Mouse (Mus musculus) layer of hippocampus, postnatal 10 days (tissue): ENCODE measurements around the gene Fgfr2. TPM values are rescaled to one million over a fixed set of nuclear protein-coding genes. Genes with fewer than 3 reads are reported as not detected.
"Not testable (repeated sequence)": the region's sequence is repeated elsewhere in the genome, so short reads cannot be mapped to it uniquely, and the experiment has no call there.

ENCODE experiments used
- DNase-seq, 2 experiments: peaks; one replicate each; pipeline ENCODE4 v3.0.0; 2021; ENCODE audit warnings: low spot score in 2 of 2
- total RNA-seq, 2 experiments: library from RNA; stranded (reverse); gene quantifications; 2 replicates each; pipeline ENCODE4 v1.2.3; 2021

Fgfr2 gene
- total RNA-seq, 2 experiments from 2014 or later: 35.6 to 48.3 TPM

DNA sequence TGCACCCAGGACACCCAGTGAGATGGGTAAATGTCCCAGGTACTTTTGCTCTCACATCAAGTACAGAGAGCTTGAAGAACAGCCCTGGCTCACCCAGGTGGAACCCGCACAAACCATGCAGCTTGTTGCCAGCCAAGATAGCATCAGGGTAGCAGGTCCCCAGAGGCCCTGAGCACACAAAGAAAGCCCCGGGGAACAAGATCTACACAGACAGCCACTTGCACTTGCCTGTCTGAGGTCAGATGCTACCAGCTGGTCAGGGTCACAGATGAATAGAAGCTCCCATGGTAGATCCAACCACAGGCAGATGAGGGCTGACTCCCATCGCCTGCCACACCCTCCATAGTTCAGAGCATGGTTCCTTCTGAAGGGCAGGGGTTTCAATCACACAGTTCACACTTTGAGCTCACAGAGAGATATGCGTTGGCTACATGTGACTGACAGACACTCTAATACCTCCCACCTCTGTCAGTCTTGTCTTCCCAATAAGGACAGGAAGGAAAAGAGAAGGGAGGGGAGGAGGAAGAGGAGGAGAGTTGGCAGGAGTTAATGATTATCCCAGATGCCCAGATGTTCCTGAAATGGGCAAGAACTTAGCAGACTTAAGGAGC lies 642.3 kb downstream of the Fgfr2 start:
- DNase-seq: no peak

DNA sequence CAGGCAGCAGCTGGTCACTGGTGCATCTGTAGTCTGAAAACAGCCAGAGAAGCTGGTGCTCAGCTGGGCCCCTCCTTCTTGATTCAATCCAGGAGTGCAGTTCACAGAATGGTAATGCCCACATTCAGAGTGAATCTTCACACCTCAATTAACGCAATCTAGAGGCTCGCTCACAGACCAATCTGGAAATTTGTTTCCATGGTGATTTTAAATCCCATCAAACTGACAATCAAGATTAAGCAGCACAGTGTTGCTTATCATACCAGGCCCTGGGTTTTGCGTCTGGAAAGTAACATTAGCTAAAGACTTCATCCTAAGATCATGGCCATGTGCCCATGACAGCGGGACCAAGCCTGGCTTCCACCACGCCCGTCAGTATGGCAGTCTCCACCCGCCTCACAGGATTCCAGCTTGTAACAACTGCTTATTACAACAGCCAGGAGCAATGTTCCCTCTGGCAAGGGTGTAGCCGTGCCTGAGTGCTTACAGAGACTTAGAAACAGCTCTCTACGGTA lies 644.8 kb downstream of the Fgfr2 start:
- DNase-seq: peak; percentile 27 to 34

DNA sequence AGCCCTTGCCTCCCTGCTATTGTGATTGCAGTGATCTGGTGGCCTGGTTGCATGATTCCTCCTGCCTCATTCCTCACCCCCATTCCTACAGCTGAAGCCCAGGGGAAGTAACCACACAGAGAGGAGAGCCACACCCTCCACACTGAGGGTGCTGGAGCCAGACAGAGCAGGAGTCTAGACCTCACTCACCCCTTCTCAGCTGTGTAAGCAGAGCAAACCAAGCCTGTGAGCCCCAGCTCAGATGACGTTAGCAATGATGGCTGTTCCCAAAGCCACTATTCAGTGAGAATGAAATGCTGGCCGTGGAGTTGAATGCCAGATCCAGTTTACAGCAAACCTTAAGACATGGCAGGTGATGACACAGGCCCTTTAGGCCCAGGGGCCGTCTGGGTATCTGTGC lies 645.4 kb downstream of the Fgfr2 start:
- no peak for DNase-seq

DNA sequence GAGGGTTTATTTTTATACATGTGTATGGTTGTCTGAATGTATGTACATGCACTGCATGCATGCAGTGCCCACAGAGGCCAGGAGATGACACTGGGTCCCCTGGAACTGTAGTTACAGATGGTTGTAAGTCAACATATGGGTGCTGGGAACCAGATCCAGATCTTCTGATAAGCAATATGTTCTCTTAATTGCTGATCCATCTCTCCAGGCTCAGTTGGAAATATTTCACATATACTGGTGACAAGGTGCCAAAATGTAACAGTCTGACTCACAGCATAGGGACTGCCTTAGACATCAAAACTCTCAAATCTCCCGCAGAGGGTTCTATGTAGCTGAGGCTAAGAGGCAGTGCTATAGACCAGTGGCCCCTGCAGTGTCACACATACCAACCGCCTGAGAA lies 646.7 kb downstream of the Fgfr2 start:
- DNase-seq: no peak

DNA sequence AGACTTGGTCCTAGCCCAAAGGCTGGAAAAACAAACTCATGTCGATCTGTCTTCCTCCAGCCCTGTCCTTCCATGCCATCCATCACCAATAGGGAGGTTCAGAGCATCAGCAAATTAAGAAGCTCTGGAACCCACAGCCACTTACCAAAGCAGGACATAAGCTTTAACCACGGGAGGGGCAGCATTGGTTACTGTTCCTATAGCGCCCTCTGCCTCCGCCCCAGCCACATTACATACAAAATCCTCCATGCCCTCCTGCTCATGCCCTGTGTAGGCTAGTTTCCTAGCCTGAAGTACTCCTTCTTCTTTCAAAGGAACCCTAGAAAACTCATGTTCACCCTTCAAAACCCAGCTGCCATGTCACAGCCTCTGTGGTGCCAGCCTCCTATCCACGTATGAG lies 648.1 kb downstream of the Fgfr2 start:
- DNase-seq: peak; percentile 69 to 72

DNA sequence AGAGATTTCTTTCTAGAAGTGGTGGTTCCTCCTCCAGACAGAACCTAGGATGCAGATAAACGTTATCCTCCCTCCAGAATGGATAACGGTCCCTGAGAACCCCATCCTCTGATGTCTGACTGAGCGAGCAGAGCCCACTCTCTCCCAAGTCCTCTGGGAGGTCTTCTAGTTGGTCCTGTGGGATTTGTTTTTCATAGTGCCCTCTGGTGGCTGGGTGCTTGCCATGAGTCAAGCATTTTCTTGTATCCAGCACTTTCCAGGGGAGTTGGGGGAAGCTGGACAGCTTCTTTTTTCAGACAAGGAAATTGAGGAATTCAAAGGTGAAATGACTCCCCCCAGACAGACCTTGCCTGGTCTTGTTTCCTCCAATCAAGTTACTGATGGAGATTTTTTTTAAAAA lies 651.8 kb downstream of the Fgfr2 start:
- peak; percentile 54 to 68 for DNase-seq

DNA sequence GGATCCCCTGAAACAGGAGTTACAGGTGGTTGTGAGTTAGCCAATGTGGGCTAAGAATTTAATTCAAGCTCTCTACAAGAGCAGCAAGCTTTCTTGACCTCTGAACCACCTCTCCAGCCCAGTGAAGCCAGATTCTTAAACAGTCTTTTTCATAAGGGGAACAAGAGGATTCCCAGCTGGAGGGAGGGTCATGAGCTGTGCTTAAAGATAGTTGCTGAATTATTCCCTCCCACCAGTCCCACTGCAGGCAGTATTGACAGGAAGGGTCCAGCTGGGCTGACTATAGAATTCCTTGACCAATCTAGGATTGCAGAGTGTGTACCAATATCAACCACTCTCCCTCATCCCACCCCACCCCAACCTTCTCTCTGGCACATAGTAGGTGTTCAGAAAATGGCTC lies 654.8 kb downstream of the Fgfr2 start:
- no peak for DNase-seq

DNA sequence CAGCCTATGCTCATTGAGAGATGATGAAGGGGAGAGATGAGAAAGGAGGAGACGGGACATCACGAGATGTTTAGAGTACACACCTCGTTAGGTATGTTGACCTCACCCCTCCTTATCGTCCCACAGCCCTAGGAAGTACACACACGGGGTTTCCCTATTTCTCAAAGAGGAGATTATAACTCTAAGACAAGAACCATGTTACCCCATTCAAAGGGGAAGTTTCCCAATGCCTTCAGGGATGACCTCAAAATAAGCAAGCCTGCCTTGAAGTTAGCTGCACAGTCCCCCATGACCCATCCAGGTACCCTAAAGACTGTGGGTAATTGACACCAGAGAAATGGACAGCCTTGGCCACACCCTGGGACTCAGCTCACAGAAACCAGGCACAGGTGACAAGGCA lies 657.3 kb downstream of the Fgfr2 start:
- no peak for DNase-seq

DNA sequence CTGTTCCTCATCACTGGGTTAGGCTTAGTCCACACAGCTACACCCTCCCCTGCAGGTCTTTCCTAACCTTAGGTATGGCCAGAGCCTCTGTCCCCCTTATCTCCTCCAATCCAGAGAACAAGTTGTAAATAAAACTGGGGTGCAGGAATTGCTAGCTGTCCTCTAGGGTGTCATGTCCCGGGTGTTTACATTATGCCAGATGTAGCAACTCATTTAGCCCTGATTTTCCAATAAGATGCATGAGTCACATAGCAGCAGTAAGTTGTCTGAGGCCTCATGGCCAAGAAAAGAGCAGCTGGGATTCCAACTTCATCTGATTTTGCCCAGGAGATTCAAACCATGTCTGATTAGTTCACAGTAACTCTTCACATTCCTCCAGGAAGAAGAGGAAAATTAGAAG lies 658.3 kb downstream of the Fgfr2 start:
- DNase-seq: no peak

DNA sequence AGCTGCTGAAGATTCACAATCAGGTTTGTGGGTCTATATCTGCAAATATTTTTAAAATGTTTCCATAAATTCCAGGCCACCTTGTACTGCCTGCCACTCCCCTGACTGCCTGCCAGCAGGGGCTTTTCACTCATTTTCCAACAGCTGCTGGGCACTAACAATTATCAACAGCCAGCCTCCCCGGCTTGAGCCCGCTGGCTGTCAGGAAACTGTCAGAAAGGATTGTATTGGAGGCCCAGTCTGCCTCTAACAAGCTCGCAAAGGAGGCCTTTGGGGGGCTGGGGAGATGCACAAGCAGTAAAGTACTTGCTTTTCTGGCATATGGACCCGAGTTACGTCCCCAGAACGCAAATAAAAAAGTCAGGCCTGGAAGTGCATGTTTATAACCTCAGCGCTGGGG lies 664.7 kb downstream of the Fgfr2 start:
- DNase-seq: peak in 1 of 2 experiments; percentile 12

DNA sequence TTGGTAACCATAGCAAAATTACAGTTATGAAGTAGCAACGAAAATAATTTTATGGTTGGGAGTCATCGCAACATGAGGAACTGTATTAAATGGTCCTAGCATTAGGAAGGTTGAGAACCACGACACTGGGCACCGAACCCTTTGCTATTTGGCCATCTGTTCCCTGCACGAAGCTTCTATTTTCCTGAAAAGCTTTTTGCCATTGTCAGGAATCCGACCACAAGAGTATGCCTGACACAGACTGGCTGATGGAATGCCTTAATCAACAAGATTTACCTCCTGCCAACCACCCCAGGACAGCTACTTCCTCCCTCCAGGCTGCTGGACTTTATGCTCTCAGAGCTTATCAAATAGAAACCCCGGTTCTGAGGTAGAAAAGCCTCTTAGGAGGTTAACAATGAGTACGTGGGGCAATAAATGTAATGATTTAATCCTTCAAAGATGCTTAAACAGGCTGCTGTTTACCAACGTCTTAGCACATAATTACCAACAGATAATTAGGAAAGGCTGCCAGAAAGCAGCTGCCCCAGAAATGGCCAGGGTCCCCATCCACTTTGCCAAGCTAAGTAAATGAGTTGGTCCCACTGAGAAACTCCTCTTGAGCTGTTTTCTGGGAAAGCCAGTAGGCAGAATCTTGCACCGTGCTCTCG lies 668.0 kb downstream of the Fgfr2 start:
- no peak for DNase-seq

DNA sequence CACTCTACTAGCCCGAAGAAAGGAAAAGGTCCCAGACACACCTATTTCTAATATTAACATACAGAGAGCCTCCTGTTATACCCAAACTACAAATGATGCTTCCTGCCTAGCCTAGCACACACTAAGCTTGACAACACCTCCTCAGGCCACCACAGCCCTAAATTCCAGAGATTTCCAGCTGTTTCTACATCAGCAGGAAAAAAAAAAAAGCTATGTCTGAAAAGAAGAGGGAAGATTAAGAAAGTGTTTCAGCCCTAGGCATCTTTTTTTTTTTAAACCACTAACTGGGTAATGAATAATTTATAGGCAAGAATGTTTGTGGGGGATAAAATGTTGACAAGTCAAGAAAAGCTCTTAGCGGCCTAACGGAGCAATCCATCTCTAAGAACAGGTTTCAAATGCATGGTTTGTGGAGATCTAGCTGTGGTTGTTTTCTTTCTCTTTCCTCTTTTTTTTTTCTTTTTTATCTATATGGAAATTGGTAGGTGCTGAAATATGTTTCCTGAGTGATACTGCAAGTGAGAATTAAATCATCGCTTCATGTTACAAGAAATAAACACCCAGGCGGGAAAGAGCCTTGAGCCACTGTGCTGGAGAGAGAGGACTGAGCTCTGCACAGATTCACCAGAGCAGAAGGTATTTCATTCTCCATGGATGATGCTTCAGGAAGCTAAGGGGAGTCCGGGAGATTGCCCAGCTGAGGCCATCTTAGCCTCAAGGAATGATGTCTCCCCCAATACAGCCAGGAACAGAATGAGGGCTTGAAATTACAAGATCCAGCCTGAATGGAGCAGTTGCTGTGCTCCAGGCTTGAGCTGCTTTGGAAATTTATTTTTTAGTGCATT lies 673.0 kb downstream of the Fgfr2 start:
- DNase-seq: no peak

DNA sequence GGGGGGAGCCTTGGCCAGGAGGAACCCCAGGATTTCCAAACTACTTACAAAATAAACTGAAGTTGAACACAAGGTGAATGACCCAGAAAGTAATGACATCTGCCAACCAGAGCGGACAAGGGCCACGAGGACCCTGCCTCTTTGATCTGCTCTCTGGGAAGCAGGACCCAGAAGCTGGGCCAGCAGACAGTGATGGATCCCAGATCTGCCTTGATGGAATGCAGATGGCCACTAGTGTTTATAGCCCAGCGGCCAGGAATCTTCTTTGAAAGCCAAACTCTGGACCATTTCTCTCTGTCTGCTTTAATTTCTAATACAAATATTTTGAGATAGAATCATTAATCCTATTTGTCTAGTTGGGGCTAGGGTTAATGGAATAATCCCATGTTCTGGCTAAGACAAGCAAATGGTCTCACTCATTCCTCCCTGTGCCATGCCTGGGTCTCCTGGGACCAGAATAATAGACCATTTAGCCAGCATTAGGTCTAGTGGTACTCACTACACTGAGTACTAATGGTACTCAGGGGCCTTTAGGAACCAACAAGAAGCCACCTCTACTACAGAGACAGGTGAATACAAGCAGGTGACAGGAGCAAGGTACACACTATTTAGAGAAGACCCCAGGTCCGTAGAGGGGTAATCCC lies 674.5 kb downstream of the Fgfr2 start:
- DNase-seq: no peak

DNA sequence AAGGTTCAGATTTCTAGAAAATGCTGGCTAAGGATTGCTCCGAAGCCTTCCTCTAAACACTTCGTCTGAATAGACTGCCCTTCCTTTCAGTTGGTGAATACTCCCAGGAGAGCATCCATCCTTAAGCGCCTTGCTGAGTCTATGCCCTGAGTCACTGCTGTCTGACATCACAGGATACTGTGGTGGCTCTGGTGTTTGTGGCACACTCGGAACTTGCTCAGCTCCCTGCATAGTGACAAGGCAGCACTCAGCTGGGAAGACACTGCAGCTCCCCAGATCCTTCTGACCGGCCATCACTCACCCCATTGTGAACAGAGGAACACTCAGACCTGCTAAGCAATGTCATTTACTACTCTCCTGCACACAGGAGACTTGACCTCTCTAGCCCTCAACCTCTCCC lies 675.6 kb downstream of the Fgfr2 start:
- DNase-seq: no peak

DNA sequence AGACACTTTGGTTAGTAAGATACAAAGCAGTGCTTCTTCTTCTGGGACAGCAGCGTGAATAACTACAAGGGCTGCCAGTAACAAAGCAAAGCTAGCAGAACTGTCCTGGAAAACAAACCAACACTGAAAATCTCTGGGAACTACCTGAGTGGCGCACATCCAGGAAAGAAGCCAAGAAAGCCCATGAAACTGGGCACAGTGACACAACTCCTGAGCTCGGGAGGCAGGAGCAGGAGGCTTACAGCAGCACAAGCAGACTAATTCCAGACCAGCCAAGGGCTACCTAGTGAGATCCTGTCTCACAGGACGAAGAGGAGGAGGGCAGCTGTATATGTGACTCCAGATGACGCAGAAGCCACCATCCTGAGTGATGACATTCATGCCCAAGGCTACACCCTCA lies 676.3 kb downstream of the Fgfr2 start:
- no peak for DNase-seq

DNA sequence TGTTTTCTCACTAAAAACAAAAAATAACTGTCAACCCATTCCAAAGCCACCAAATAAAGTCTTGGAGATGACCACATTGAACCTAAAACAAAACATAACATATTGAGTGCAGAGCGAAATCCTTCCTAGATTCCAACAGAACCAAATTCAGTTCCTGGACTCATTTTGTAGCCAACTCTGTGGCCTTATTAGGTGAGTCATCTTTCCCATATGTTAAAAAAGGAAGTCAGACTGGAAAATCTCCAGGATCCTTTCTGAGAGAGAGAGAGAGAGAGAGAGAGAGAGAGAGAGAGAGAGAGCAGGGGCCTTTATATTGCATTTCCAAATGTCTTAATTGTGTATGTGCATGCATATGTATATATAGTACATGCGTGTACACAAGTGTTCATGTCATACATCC lies 678.9 kb downstream of the Fgfr2 start:
- DNase-seq: no peak

DNA sequence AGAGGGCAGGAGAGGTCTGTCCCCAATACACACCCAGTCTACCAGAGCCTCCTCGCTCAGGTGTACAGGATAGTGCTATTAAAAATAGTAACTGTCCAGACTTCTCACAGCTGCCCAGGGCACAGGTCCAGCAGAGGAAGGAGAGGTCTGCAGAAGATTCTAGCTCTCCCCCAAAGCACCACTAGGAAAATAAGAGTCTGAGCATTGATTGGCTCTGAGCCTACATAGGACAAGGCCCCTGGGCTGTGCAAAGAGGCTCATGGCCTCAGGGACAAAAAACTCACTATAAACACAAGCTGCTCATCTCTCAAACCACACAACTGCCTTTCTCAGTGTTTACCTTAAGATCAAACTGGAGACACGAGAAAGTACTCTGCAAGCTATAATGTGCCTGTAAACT lies 679.4 kb downstream of the Fgfr2 start:
- DNase-seq: no peak

DNA sequence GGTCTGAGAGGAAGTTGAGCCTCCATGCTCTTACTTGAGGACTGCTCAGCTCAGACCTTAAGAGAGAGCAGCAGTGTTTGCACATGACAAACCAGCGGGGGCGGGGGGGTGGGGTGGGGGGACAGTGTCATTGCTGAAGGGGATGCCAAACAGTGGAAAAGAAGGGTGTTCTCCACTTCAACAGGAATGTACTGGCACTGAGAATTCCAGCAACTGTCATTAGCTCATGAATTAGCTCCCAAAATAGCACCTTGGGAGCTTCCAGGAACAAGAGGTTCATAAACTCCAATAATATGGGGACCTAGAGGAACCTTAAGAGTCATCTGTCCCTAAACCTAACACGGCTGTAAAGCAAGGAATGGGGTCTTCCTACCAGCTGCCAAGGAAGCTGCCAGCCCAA lies 680.0 kb downstream of the Fgfr2 start:
- DNase-seq: no peak

DNA sequence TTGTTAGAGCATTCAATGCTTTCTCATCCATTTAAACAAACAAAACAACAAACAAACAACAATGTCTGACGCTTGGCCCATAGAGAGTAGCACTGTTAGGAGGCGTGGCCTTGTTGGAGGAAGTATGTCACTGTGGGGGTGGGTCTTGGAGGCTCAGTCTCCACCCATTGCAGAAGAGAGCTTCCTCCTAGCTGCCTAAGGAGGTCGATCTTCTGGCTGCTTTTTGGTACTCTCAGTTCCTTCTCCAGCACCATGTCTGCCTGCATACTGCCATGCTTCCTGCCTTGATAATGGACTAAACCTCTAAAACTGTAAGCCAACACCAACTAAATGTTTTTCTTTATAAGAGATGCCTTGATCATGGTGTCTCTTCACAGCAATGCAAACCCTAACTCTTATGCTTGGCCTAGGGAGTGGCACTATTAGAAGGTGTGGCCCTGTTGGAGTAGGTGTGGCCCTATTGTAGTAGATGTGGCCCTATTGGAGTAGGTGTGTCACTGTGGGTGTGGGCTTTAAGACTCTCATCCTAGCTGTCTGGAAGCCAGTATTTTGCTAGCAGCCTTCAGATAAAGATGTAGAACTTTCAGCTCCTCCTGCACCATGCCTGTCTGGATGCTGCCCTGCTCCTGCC lies 680.9 kb downstream of the Fgfr2 start:
- not testable (repeated sequence) for DNase-seq

DNA sequence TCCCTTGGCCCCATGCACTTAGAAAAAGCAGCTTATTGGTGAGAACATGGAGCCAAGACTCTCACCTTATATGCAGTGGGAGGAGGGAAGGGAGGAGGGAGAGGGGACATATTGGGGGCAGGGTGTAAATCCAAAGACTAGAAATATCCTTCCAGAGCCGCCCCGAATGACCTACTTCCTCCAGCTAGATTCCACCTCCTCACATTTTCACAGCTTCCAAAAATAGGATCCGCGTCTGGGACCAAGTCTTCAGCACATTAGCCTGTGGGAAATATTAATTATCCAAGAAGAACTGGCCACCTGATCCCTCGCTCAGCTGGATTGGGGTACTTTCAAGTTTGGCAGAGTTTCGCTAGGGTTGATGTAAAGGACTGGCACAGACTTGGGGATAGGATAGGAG lies 683.2 kb downstream of the Fgfr2 start:
- DNase-seq: no peak

DNA sequence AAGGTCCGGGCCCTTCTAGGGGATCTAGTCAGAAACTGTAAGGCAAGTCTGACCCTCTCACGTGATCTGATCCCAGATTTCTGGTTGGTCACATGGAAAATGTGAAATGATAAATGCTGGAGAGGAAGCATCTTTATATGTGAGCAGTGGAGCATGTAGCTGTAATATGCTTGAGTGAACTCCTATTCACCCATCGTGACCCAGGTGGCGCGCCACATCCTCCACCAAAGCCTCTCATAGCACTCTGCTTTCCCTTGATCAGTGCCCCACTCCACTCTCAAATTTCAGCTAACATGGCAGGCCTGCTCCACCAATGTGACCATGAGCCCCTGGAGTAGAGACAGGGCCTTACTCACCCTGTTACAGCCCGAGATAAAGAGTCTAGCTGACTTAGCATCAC lies 685.1 kb downstream of the Fgfr2 start:
- no peak for DNase-seq
